Comparison of ENCODE assay signal across 12 mouse cellular contexts in the genomic region with DNA sequence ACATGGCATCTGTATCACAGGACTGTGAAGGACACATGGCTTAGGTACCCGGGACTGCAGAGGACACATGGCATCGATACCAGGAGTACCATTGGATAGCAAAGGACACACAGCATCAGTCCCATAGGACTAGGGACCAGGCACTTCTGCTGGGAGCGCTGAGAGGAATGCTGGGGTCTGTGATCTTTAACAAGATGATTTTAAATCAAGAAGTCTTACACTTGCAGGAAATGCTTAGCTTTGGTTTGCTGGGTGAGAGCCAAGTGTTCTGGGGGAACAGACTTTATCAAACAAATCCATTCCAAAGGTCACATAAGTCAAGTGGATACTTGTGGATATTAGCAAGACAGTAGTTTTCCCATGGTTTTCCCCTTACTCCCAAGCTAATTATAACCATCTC.
DNase-seq lines count a peak whose midpoint lies in the region; ATAC-seq and TF ChIP-seq lines count a peak whose summit lies in the region.
"Had no signal": no experiment of that assay in that cellular context is flagged by ENCODE, and none has a peak within 500 bp of the region (broad histone marks: within the 10 kb centered on the region; RNA-seq: fewer than 3 reads in every experiment).

No protein-coding gene starts in this region.

- DNase-seq in heart, adult 9 months (ENCODE audit: low spot score in 2 of 2), result peak; percentile 39 to 56
- no peak for DNase-seq in heart, postnatal 4 days
- DNase-seq in brain, embryonic 14.5 days (ENCODE audit: low read depth), result peak; percentile 13
- peak; percentile 83 for DNase-seq in kidney, postnatal 10 days
- no peak for DNase-seq in cerebellum, adult 9-11 months
- no peak for DNase-seq in layer of hippocampus, postnatal 36 days
- no peak for DNase-seq in cerebellum, adult 2 months
- DNase-seq: cerebellum, postnatal 25 days; gastrocnemius, postnatal 25 days; liver, embryonic 13.5 days had no signal

- H3K9ac ChIP-seq in heart, embryonic 13.5 days, result no peak overlapping the region
- H3K9ac ChIP-seq: liver, embryonic 13.5 days had no signal

- H3K36me3 ChIP-seq in heart, embryonic 13.5 days, result peaks cover 67% of the 10 kb centered on the region

- H3K4me1 ChIP-seq in heart, embryonic 13.5 days, result peaks cover 49% of the 10 kb centered on the region
- no peaks in the 10 kb centered on the region for H3K4me1 ChIP-seq in cerebellum, adult 2 months (ENCODE audit: control insufficient read depth, insufficient read depth, low read length)

- no peak for TF ChIP-seq CTCF in brain, embryonic 14.5 days (IDR thresholded peaks at IDR 0.05; ENCODE audit: borderline replicate concordance, extremely low read depth, insufficient read depth, insufficient read length)
- no peak for TF ChIP-seq CTCF in cerebellum, adult 2 months (IDR thresholded peaks at IDR 0.05; ENCODE audit: borderline replicate concordance, insufficient read depth, low read depth, low read length)

- H3K9me3 ChIP-seq in heart, embryonic 13.5 days, result no peaks in the 10 kb centered on the region
- H3K9me3 ChIP-seq: liver, embryonic 13.5 days had no signal

- H3K27me3 ChIP-seq in heart, embryonic 13.5 days (replicated peaks), result no peaks in the 10 kb centered on the region
- H3K27me3 ChIP-seq in cerebellum, adult 2 months (ENCODE audit: control insufficient read depth, insufficient read depth, low read length), result no peaks in the 10 kb centered on the region
- H3K27me3 ChIP-seq: liver, embryonic 13.5 days had no signal

- ATAC-seq in heart, embryonic 13.5 days (ENCODE audit: extremely low read depth, insufficient number of reproducible peaks, low FRiP score, low TSS enrichment), result no peak

- 31% methylated on average over 3 of the region's 3 CpGs for WGBS in heart, embryonic 13.5 days
- WGBS in cerebellum, adult 2 months, result 79% methylated on average over 3 of the region's 3 CpGs

- TF ChIP-seq POLR2A in brain, embryonic 14.5 days (IDR thresholded peaks at IDR 0.05; ENCODE audit: borderline replicate concordance, extremely low read depth, insufficient read depth, insufficient read length, poor library complexity, severe bottlenecking), result no peak
- TF ChIP-seq POLR2A in cerebellum, adult 2 months (IDR thresholded peaks at IDR 0.05; ENCODE audit: borderline replicate concordance, insufficient read depth, low read length), result no peak

- H3K4me3 ChIP-seq in heart, embryonic 13.5 days, result no peak overlapping the region
- no peak overlapping the region for H3K4me3 ChIP-seq in cerebellum, adult 2 months (replicated peaks; ENCODE audit: insufficient read depth, low read depth, low read length)
- H3K4me3 ChIP-seq: liver, embryonic 13.5 days had no signal

- peak overlapping the region; percentile 62 for H3K27ac ChIP-seq in heart, embryonic 13.5 days (replicated peaks)
- no peak overlapping the region for H3K27ac ChIP-seq in cerebellum, adult 2 months (ENCODE audit: insufficient read depth, low read length)
- H3K27ac ChIP-seq: liver, embryonic 13.5 days had no signal

- no peak overlapping the region for H3K4me2 ChIP-seq in heart, embryonic 13.5 days
- H3K4me2 ChIP-seq: liver, embryonic 13.5 days; midbrain, embryonic 11.5 days had no signal

Comparison
In these comparisons a context has a peak if more than half of its experiments do, and no peak if none do; other contexts are left out.
1. DNase-seq: peak in heart, adult 9 months (2 of 2), brain, embryonic 14.5 days (single experiment) and kidney, postnatal 10 days (single experiment); none in heart, postnatal 4 days (single experiment), cerebellum, adult 9-11 months (single experiment), layer of hippocampus, postnatal 36 days (0 of 2) and cerebellum, adult 2 months (0 of 2).